Mouse (Mus musculus): ENCODE data around the gene Arl5a.

DNA sequence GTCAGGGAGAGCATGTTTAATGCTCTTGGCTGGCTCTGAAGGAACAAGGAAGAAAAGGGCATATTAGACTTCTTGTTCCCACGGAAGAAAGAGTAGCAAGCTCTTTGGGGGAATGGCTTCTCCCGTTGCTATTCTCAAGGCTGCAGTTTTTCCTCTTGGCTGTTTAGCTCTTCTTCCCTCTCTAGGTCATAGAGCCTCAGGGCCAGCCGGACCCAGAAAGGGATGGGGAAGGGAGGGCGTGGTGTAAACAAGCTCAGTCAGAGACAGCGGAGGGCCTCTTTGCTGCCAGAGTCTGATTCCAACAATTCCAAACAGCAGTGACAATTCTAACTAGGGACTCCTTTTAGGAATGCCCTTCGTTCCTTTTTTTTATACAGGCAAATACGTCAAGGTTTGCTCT lies 38.7 kb downstream of the Arl5a start:
- no peak for TF ChIP-seq POLR2A (IDR thresholded peaks at IDR 0.05; ENCODE audit: control insufficient read depth, low read depth, low read length)
- TF ChIP-seq CTCF (IDR thresholded peaks at IDR 0.05; ENCODE audit: control insufficient read depth, insufficient read depth, insufficient replicate concordance, low read depth, low read length): no peak
